Mouse (Mus musculus): ENCODE measurements around the gene Egfl7.

DNA sequence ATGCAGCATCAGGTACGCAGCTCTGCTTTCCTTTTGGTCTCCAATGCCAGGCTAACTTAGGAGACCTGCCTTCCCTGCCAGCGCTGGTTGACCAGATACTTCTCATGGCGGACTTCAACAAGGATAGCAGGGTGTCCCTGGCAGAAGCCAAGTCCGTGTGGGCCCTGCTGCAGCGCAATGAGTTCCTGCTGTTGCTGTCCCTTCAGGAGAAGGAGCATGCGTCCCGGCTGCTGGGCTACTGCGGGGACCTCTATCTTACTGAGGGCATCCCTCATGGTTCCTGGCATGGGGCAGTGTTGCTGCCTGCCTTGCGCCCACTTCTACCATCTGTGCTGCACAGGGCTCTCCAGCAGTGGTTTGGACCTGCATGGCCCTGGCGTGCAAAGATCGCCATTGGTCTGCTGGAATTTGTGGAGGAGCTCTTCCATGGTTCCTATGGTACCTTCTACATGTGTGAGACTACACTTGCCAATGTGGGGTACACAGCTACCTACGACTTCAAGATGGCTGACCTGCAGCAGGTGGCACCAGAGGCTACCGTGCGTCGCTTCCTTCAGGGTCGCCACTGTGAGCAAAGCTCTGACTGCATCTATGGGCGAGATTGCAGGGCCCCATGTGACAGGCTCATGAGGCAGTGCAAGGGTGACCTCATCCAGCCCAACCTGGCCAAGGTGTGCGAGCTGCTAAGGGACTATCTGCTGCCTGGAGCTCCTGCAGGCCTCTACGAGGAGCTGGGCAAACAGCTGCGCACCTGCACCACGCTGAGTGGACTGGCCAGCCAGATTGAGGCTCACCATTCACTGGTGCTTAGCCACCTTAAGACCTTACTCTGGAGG, 55.9 kb downstream of the Egfl7 start:
- peak; percentile 11; the same call in 1 of the 2 replicates for TF ChIP-seq POLR2A (IDR thresholded peaks at IDR 0.05; ENCODE audit: low read depth, low read length)
- no peak for TF ChIP-seq CTCF (IDR thresholded peaks at IDR 0.05; ENCODE audit: borderline replicate concordance, insufficient read depth, low read length)
